Mouse (Mus musculus) regulatory T cell (primary cell): ENCODE measurements around the gene Wbp11.
"Not testable (repeated sequence)": the region's sequence is repeated elsewhere in the genome, so short reads cannot be mapped to it uniquely, and the experiment has no call there.

Experiments
- in situ Hi-C: fragments of 300-600 bp; cut with MboI, MseI; formaldehyde crosslinking; loops from one replicate; pipeline ENCODE4 v1.15.1; 2025; ENCODE audit warnings: high pct_unique_total_duplicates

The Wbp11 gene

GRCm38 (mm10) chr6:136804705-136805408 lies 23.2 kb downstream of the Wbp11 start:
- in situ Hi-C loops = loop anchor here (5.0 to 25.0 kb wide), 2 partner anchors 132 to 932 kb away; partner anchors contain the start of gene Strap

GRCm38 (mm10) chr6:136803739-136804633 lies 24.0 kb downstream of the Wbp11 start, which contains the start of gene Hist4h4:
Hist4h4 (minus strand) TSS chr6:136804415.
- in situ Hi-C loops = loop anchor here (25.0 kb wide), 1 partner anchor 933 kb away; the partner anchor contains the start of gene Strap

GRCm38 (mm10) chr6:136803093-136803738 lies 24.8 kb downstream of the Wbp11 start:
- in situ Hi-C loops = loop anchor here (25.0 kb wide), 1 partner anchor 934 kb away; the partner anchor contains the start of gene Strap

GRCm38 (mm10) chr6:136801274-136801673 lies 26.8 kb downstream of the Wbp11 start:
- in situ Hi-C loops = loop anchor here (25.0 kb wide), 1 partner anchor 936 kb away; the partner anchor contains the start of gene Strap

- in situ Hi-C loops = loop anchor here (25.0 kb wide), 1 partner anchor 937 kb away; the partner anchor contains the start of gene Strap
Measured at GRCm38 (mm10) chr6:136800710-136801109, 27.3 kb downstream of the Wbp11 start.

- in situ Hi-C loops = not testable (repeated sequence)
Measured at GRCm38 (mm10) chr6:136797874-136798693, 29.9 kb downstream of the Wbp11 start.

- in situ Hi-C loops = no loop called here
Measured at GRCm38 (mm10) chr6:136795850-136796249, 32.2 kb downstream of the Wbp11 start.

- in situ Hi-C loops = no loop called here
Measured at GRCm38 (mm10) chr6:136795110-136795509, 32.9 kb downstream of the Wbp11 start.

GRCm38 (mm10) chr6:136793831-136794525 lies 34.1 kb downstream of the Wbp11 start:
- in situ Hi-C loops = no loop called here

- in situ Hi-C loops = no loop called here
Measured at GRCm38 (mm10) chr6:136792884-136793758, 34.9 kb downstream of the Wbp11 start.

- in situ Hi-C loops = loop anchor here (10.0 kb wide), 1 partner anchor 345 kb away; no protein-coding TSS in a partner anchor
Measured at GRCm38 (mm10) chr6:136789391-136789971, 38.6 kb downstream of the Wbp11 start.

- in situ Hi-C loops = loop anchor here (10.0 kb wide), 1 partner anchor 338 kb away; no protein-coding TSS in a partner anchor
Measured at GRCm38 (mm10) chr6:136782761-136783160, 45.3 kb downstream of the Wbp11 start.

GRCm38 (mm10) chr6:136782146-136782545 lies 45.9 kb downstream of the Wbp11 start:
- in situ Hi-C loops = loop anchor here (10.0 kb wide), 1 partner anchor 337 kb away; no protein-coding TSS in a partner anchor

- in situ Hi-C loops = loop anchor here (10.0 kb wide), 1 partner anchor 337 kb away; no protein-coding TSS in a partner anchor
Measured at GRCm38 (mm10) chr6:136781377-136781986, 46.6 kb downstream of the Wbp11 start, which contains the start of gene Gucy2c. Gucy2c (minus strand) TSS chr6:136781765.

- in situ Hi-C loops = no loop called here
Measured at GRCm38 (mm10) chr6:136776392-136776791, 51.6 kb downstream of the Wbp11 start.

- in situ Hi-C loops = loop anchor here (25.0 kb wide), 1 partner anchor 758 kb away; no protein-coding TSS in a partner anchor
Measured at GRCm38 (mm10) chr6:136769859-136770258, 58.2 kb downstream of the Wbp11 start.

GRCm38 (mm10) chr6:136769143-136769542 lies 58.9 kb downstream of the Wbp11 start:
- in situ Hi-C loops = loop anchor here (25.0 kb wide), 1 partner anchor 757 kb away; no protein-coding TSS in a partner anchor

GRCm38 (mm10) chr6:136763912-136764311 lies 64.1 kb downstream of the Wbp11 start:
- in situ Hi-C loops = loop anchor here (25.0 kb wide), 1 partner anchor 752 kb away; no protein-coding TSS in a partner anchor
